Mouse (Mus musculus): ENCODE measurements at regions not wholly inside any gene's neighbourhood (a gene's known extent, or its start where the extent isn't known, plus 50 kb on each side); places are given as distances from the start of the nearest gene placed in this dataset.
A peak's percentile ranks its signal among the peaks of the same experiment; 100 is the strongest.

GRCm38 (mm10) chr5:105986401-105986800 is 110.0 kb downstream of the Zfp326 start:
- no peak for TF ChIP-seq CTCF (IDR thresholded peaks at IDR 0.05; ENCODE audit: extremely low read depth, insufficient read depth, insufficient read length, insufficient replicate concordance)
- TF ChIP-seq POLR2A (IDR thresholded peaks at IDR 0.05; ENCODE audit: low read depth, low read length): no peak
- no peak for DNase-seq (ENCODE audit: low read depth in 1 of 2, low spot score in 2 of 2)

GRCm38 (mm10) chr5:105983131-105983530 is 106.8 kb downstream of the Zfp326 start:
- TF ChIP-seq POLR2A (IDR thresholded peaks at IDR 0.05; ENCODE audit: low read depth, low read length): no peak
- no peak for TF ChIP-seq CTCF (IDR thresholded peaks at IDR 0.05; ENCODE audit: extremely low read depth, insufficient read depth, insufficient read length, insufficient replicate concordance)
- no peaks in the 10 kb centered on the region for H3K36me3 ChIP-seq (ENCODE audit: control insufficient read depth, insufficient read depth, low read length)
- H3K27ac ChIP-seq (ENCODE audit: insufficient read depth, low read length): no peak overlapping the region
- 84% methylated on average over 5 of the region's 5 CpGs for WGBS
- no peaks in the 10 kb centered on the region for H3K27me3 ChIP-seq (ENCODE audit: control insufficient read depth, insufficient read depth, low read length)
- H3K4me3 ChIP-seq (ENCODE audit: extremely low read depth, insufficient read depth, insufficient read length): no peak overlapping the region
- no peaks in the 10 kb centered on the region for H3K4me1 ChIP-seq (ENCODE audit: control insufficient read depth, insufficient read depth, insufficient read length)
- no peak for DNase-seq (ENCODE audit: low read depth in 1 of 2, low spot score in 2 of 2)

More at GRCm38 (mm10) chr5:105986401-105986800, 110.0 kb downstream of the Zfp326 start:
- 41% methylated on average over 7 of the region's 7 CpGs for WGBS
- Histone ChIP-seq H3K4me3 (ENCODE audit: extremely low read depth, insufficient read depth, insufficient read length) (no peak overlapping the region), H3K36me3 (ENCODE audit: control insufficient read depth, insufficient read depth, low read length) (no peaks in the 10 kb centered on the region), H3K4me1 (ENCODE audit: control insufficient read depth, insufficient read depth, insufficient read length) (no peaks in the 10 kb centered on the region), H3K27me3 (ENCODE audit: control insufficient read depth, insufficient read depth, low read length) (no peaks in the 10 kb centered on the region), H3K27ac (ENCODE audit: insufficient read depth, low read length) (no peak overlapping the region)

GRCm38 (mm10) chr5:105976746-105977145 is 100.4 kb downstream of the Zfp326 start:
- TF ChIP-seq CTCF (IDR thresholded peaks at IDR 0.05; ENCODE audit: extremely low read depth, insufficient read depth, insufficient read length, insufficient replicate concordance) (no peak), POLR2A (IDR thresholded peaks at IDR 0.05; ENCODE audit: low read depth, low read length) (no peak)
- H3K27ac ChIP-seq (ENCODE audit: insufficient read depth, low read length): no peak overlapping the region
- no peaks in the 10 kb centered on the region for H3K27me3 ChIP-seq (ENCODE audit: control insufficient read depth, insufficient read depth, low read length)
- no peaks in the 10 kb centered on the region for H3K36me3 ChIP-seq (ENCODE audit: control insufficient read depth, insufficient read depth, low read length)
- no peak for DNase-seq (ENCODE audit: low read depth in 1 of 2, low spot score in 2 of 2)
- no peaks in the 10 kb centered on the region for H3K4me1 ChIP-seq (ENCODE audit: control insufficient read depth, insufficient read depth, insufficient read length)
- no peak overlapping the region for H3K4me3 ChIP-seq (ENCODE audit: extremely low read depth, insufficient read depth, insufficient read length)
- 84% methylated on average over 5 of the region's 5 CpGs for WGBS

GRCm38 (mm10) chr5:105976076-105976475 is 99.7 kb downstream of the Zfp326 start:
- no peak for DNase-seq (ENCODE audit: low read depth in 1 of 2, low spot score in 2 of 2)
- Histone ChIP-seq H3K4me1 (ENCODE audit: control insufficient read depth, insufficient read depth, insufficient read length) (no peaks in the 10 kb centered on the region), H3K27me3 (ENCODE audit: control insufficient read depth, insufficient read depth, low read length) (no peaks in the 10 kb centered on the region), H3K36me3 (ENCODE audit: control insufficient read depth, insufficient read depth, low read length) (no peaks in the 10 kb centered on the region), H3K4me3 (ENCODE audit: extremely low read depth, insufficient read depth, insufficient read length) (no peak overlapping the region), H3K27ac (ENCODE audit: insufficient read depth, low read length) (no peak overlapping the region)
- WGBS: 44% methylated on average over 5 of the region's 5 CpGs
- no peak for TF ChIP-seq CTCF (IDR thresholded peaks at IDR 0.05; ENCODE audit: extremely low read depth, insufficient read depth, insufficient read length, insufficient replicate concordance)
- no peak for TF ChIP-seq POLR2A (IDR thresholded peaks at IDR 0.05; ENCODE audit: low read depth, low read length)

- Histone ChIP-seq H3K27me3 (ENCODE audit: control insufficient read depth, insufficient read depth, low read length) (no peaks in the 10 kb centered on the region), H3K4me1 (ENCODE audit: control insufficient read depth, insufficient read depth, insufficient read length) (no peaks in the 10 kb centered on the region), H3K36me3 (ENCODE audit: control insufficient read depth, insufficient read depth, low read length) (no peaks in the 10 kb centered on the region), H3K27ac (ENCODE audit: insufficient read depth, low read length) (no peak overlapping the region), H3K4me3 (ENCODE audit: extremely low read depth, insufficient read depth, insufficient read length) (peak overlapping the region; percentile 20; the same call in 1 of the 2 replicates)
- TF ChIP-seq CTCF (IDR thresholded peaks at IDR 0.05; ENCODE audit: extremely low read depth, insufficient read depth, insufficient read length, insufficient replicate concordance) (no peak), POLR2A (IDR thresholded peaks at IDR 0.05; ENCODE audit: low read depth, low read length) (no peak)
- no peak for DNase-seq (ENCODE audit: low read depth in 1 of 2, low spot score in 2 of 2)
- WGBS: 23% methylated on average over 21 of the region's 21 CpGs
Measured at GRCm38 (mm10) chr5:105975275-105976011, 99.1 kb downstream of the Zfp326 start.

- Histone ChIP-seq H3K27ac (ENCODE audit: insufficient read depth, low read length) (no peak overlapping the region), H3K4me1 (ENCODE audit: control insufficient read depth, insufficient read depth, insufficient read length) (no peaks in the 10 kb centered on the region), H3K4me3 (ENCODE audit: extremely low read depth, insufficient read depth, insufficient read length) (no peak overlapping the region), H3K36me3 (ENCODE audit: control insufficient read depth, insufficient read depth, low read length) (no peaks in the 10 kb centered on the region), H3K27me3 (ENCODE audit: control insufficient read depth, insufficient read depth, low read length) (no peaks in the 10 kb centered on the region)
- no peak for DNase-seq (ENCODE audit: low read depth in 1 of 2, low spot score in 2 of 2)
- TF ChIP-seq POLR2A (IDR thresholded peaks at IDR 0.05; ENCODE audit: low read depth, low read length) (no peak), CTCF (IDR thresholded peaks at IDR 0.05; ENCODE audit: extremely low read depth, insufficient read depth, insufficient read length, insufficient replicate concordance) (no peak)
- 94% methylated on average over 18 of the region's 18 CpGs for WGBS
Measured at GRCm38 (mm10) chr5:105974576-105975177, 98.3 kb downstream of the Zfp326 start.

All from spleen, adult 2 months (tissue).